Mouse (Mus musculus) macrophage (primary cell): Measurements from ENCODE around the gene Chac1. TPM values are rescaled to one million over a fixed set of nuclear protein-coding genes. Genes with fewer than 3 reads are reported as not detected.
A peak's percentile ranks its signal among the peaks of the same experiment; 100 is the strongest.

Experiments used
- H3K27ac ChIP-seq: fragments of 350-480 bp; formaldehyde crosslinking; 2 replicates; pipeline ENCODE4 v1.9.0; 2021
- H3K36me3 ChIP-seq: fragments of 350-480 bp; formaldehyde crosslinking; 2 replicates; pipeline ENCODE4 v1.9.0; 2021; ENCODE audit errors: inconsistent target
- H3K4me3 ChIP-seq: fragments of 350-480 bp; formaldehyde crosslinking; 2 replicates; pipeline ENCODE4 v1.9.0; 2021; ENCODE audit errors: inconsistent target
- H3K79me2 ChIP-seq: fragments of 350-480 bp; formaldehyde crosslinking; 2 replicates; pipeline ENCODE4 v1.9.0; 2021; ENCODE audit errors: inconsistent target
- WGBS: methylation state at CpG from one replicate; pipeline ENCODE4 v1.1.7; 2026; ENCODE audit warnings: inconsistent platforms; ENCODE audit not compliant: missing documents; 5-methylcytosine and 5-hydroxymethylcytosine counted together
- polyA plus RNA-seq: library from polyadenylated mRNA; stranded (reverse); fragments of 250-400 nt; gene quantifications from 3 replicates; pipeline ENCODE4 v1.2.4, GENCODE M21; 2018; ENCODE audit warnings: inconsistent platforms
- total RNA-seq, 78 experiments: library from RNA; depleted of rRNA; stranded (reverse); fragments of 250-400 nt; gene quantifications; 1 replicate in 9 of 78; 2 replicates in 24 of 78; 3 replicates in 43 of 78; 4 replicates in 2 of 78; pipeline ENCODE4 v1.2.4; 2018; ENCODE audit warnings: inconsistent platforms in 56 of 78

Chac1 gene
- 1 to 10 TPM in 12 of 26 experiments, under 1 TPM in 4, not detected in 10; 0.43 to 8.2 (median 2.6) TPM for total RNA-seq (2018; cell fraction: chromatin; rRNA removed)
- total RNA-seq (2018; cell fraction: cytosol; rRNA removed) = 10 to 100 TPM in 2 of 26 experiments, 1 to 10 TPM in 11, under 1 TPM in 12, not detected in 1; 0.09 to 13.2 (median 1.4) TPM
- total RNA-seq (2018; cell fraction: nucleus; rRNA removed) = 10 to 100 TPM in 5 of 26 experiments, 1 to 10 TPM in 8, under 1 TPM in 4, not detected in 9; 0.35 to 18.2 (median 4.4) TPM
- polyA plus RNA-seq = 0.11 to 0.31 TPM in 2 of 3 replicates, not detected in the other

GRCm38 (mm10) chr2:119350555-119351486 lies at the start of gene Chac1:
Gene Chac1, plus strand, starts transcription at chr2:119351229.
- WGBS = 12% methylated on average over 58 of the region's 58 CpGs
- Histone ChIP-seq H3K27ac (peak within 1 kb of the TSS; percentile 46), H3K4me3 (peak within 1 kb of the TSS; percentile 47), H3K79me2 (no peaks in the 10 kb centered on the region), H3K36me3 (no peaks in the 10 kb centered on the region)

- H3K4me3 ChIP-seq = no peak overlapping the region
- WGBS = 78% methylated on average over 6 of the region's 6 CpGs
- H3K79me2 ChIP-seq = peaks cover 23% of the 10 kb centered on the region
- H3K36me3 ChIP-seq = peaks cover 14% of the 10 kb centered on the region; the same call in 1 of the 2 replicates
- H3K27ac ChIP-seq = no peak overlapping the region
Observed at GRCm38 (mm10) chr2:119302876-119303275, 48.2 kb upstream of the Chac1 start.

GRCm38 (mm10) chr2:119304391-119304790 lies 46.6 kb upstream of the Chac1 start:
- 80% methylated on average over 3 of the region's 3 CpGs for WGBS
- peaks cover 8% of the 10 kb centered on the region for H3K79me2 ChIP-seq
- H3K4me3 ChIP-seq = no peak overlapping the region
- 0 out of 2 replicates have a peak, but pooled peaks cover 1% of the 10 kb centered on the region for H3K36me3 ChIP-seq
- H3K27ac ChIP-seq = no peak overlapping the region

GRCm38 (mm10) chr2:119304798-119305208 lies 46.2 kb upstream of the Chac1 start:
- Histone ChIP-seq H3K36me3 (no peaks in the 10 kb centered on the region), H3K4me3 (no peak overlapping the region), H3K27ac (no peak overlapping the region), H3K79me2 (peaks cover 4% of the 10 kb centered on the region; the same call in 1 of the 2 replicates)
- WGBS = 83% methylated on average over 3 of the region's 3 CpGs

- Histone ChIP-seq H3K4me3 (no peak overlapping the region), H3K27ac (no peak overlapping the region), H3K79me2 (no peaks in the 10 kb centered on the region), H3K36me3 (no peaks in the 10 kb centered on the region)
- WGBS = 87% methylated on average over 11 of the region's 12 CpGs
Observed at GRCm38 (mm10) chr2:119311544-119311943, 39.5 kb upstream of the Chac1 start.

- Histone ChIP-seq H3K27ac (no peak overlapping the region), H3K79me2 (no peaks in the 10 kb centered on the region), H3K4me3 (no peak overlapping the region), H3K36me3 (no peaks in the 10 kb centered on the region)
- WGBS = 94% methylated on average over 2 of the region's 2 CpGs
Observed at GRCm38 (mm10) chr2:119312380-119312958, 38.6 kb upstream of the Chac1 start.

- H3K36me3 ChIP-seq = no peaks in the 10 kb centered on the region
- no peak overlapping the region for H3K27ac ChIP-seq
- no peaks in the 10 kb centered on the region for H3K79me2 ChIP-seq
- 65% methylated on average over 10 of the region's 10 CpGs for WGBS
- H3K4me3 ChIP-seq = no peak overlapping the region
Observed at GRCm38 (mm10) chr2:119313780-119314479, 37.1 kb upstream of the Chac1 start.

GRCm38 (mm10) chr2:119314742-119315310 lies 36.2 kb upstream of the Chac1 start:
- no peak overlapping the region for H3K4me3 ChIP-seq
- 97% methylated on average over 12 of the region's 12 CpGs for WGBS
- H3K36me3 ChIP-seq = no peaks in the 10 kb centered on the region
- no peaks in the 10 kb centered on the region for H3K79me2 ChIP-seq
- no peak overlapping the region for H3K27ac ChIP-seq

GRCm38 (mm10) chr2:119318043-119318710 lies 32.9 kb upstream of the Chac1 start:
- WGBS = 90% methylated on average over 3 of the region's 3 CpGs
- Histone ChIP-seq H3K27ac (no peak overlapping the region), H3K79me2 (no peaks in the 10 kb centered on the region), H3K4me3 (no peak overlapping the region), H3K36me3 (no peaks in the 10 kb centered on the region)

GRCm38 (mm10) chr2:119320571-119320970 lies 30.5 kb upstream of the Chac1 start:
- Histone ChIP-seq H3K4me3 (no peak overlapping the region), H3K27ac (no peak overlapping the region), H3K79me2 (no peaks in the 10 kb centered on the region), H3K36me3 (no peaks in the 10 kb centered on the region)
- WGBS = 28% methylated on average over 8 of the region's 8 CpGs

GRCm38 (mm10) chr2:119321771-119322586 lies 29.1 kb upstream of the Chac1 start:
- Histone ChIP-seq H3K36me3 (no peaks in the 10 kb centered on the region), H3K4me3 (no peak overlapping the region), H3K27ac (no peak overlapping the region), H3K79me2 (no peaks in the 10 kb centered on the region)
- 16% methylated on average over 48 of the region's 48 CpGs for WGBS

- Histone ChIP-seq H3K36me3 (no peaks in the 10 kb centered on the region), H3K4me3 (no peak overlapping the region), H3K27ac (no peak overlapping the region), H3K79me2 (no peaks in the 10 kb centered on the region)
- WGBS = 39% methylated on average over 33 of the region's 39 CpGs
Observed at GRCm38 (mm10) chr2:119322587-119323300, 28.3 kb upstream of the Chac1 start.
